Mouse (Mus musculus): Measurements from ENCODE around the gene Myo5a. TPM values are rescaled to one million over a fixed set of nuclear protein-coding genes. Genes with fewer than 3 reads are reported as not detected.

Gene Myo5a
- polyA plus RNA-seq, 1 experiment from 2014 or later: 8.2 TPM

DNA sequence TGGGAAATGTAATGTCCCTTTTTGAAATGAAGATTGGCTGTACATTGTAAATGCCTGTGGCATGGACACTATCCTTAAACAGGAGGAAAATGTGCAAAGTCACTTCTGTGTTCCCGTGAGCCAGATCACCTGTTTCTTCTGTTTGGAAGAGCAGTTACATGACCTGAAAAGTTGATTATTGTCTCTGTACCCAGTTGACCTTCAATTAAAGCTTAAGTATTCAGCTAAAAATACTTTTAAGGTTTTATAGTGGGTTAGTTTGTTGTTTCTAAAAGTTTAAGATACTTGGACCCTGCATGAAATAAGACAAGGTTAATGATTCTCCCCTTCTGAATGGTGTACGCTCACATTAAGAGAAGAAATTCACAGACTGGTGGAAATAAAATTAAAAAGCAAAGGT lies 30.2 kb upstream of the Myo5a start:
- Histone ChIP-seq H3K27ac (replicated peaks) (no peak overlapping the region), H3K36me3 (peaks cover 32% of the 10 kb centered on the region), H3K4me3 (no peak overlapping the region), H3K9me3 (no peaks in the 10 kb centered on the region), H3K4me1 (peaks cover 34% of the 10 kb centered on the region), H3K9ac (no peak overlapping the region), H3K27me3 (replicated peaks) (no peaks in the 10 kb centered on the region), H3K4me2 (no peak overlapping the region)
- no peak for ATAC-seq (ENCODE audit: extremely low read depth, insufficient number of reproducible peaks, low FRiP score, low TSS enrichment)
- WGBS: 85% methylated on average over 2 of the region's 2 CpGs

DNA sequence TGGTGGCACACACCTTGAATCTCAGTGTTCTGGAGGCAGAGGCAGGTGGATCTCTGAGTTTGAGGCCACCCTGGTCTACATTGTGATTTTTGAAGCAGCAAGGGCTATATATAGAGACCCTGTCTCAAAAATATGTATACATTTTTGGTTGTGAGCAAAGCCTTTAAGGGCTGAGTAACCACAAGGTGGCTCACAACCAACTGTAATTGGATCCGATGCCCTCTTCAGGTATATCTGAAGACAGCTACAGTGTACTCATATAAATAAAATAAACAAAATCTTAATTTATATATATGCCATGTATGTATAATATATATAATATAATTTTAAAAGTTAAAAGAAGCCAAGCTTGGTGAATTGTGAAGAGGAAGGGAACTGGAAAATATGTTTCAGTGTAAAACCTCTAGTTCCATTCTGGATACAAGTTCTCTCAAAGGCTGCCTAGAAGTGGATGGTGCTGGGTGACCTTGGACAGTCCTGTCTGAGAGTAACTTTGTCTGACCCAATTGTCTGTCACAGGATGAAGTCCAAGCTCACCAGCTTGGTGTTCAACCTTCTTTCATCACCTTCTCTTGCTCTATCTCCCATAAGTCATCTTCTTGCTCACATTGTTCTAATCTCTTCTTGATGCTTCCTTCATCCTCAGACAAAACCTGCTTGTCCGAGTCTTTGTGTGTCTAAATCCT lies 28.8 kb upstream of the Myo5a start:
- Histone ChIP-seq H3K4me3 (no peak overlapping the region), H3K27ac (replicated peaks) (no peak overlapping the region), H3K9me3 (no peaks in the 10 kb centered on the region), H3K27me3 (replicated peaks) (no peaks in the 10 kb centered on the region), H3K4me2 (no peak overlapping the region), H3K36me3 (peaks cover 42% of the 10 kb centered on the region), H3K4me1 (peaks cover 33% of the 10 kb centered on the region), H3K9ac (no peak overlapping the region)
- 77% methylated on average over 2 of the region's 2 CpGs for WGBS
- no peak for ATAC-seq (ENCODE audit: extremely low read depth, insufficient number of reproducible peaks, low FRiP score, low TSS enrichment)

DNA sequence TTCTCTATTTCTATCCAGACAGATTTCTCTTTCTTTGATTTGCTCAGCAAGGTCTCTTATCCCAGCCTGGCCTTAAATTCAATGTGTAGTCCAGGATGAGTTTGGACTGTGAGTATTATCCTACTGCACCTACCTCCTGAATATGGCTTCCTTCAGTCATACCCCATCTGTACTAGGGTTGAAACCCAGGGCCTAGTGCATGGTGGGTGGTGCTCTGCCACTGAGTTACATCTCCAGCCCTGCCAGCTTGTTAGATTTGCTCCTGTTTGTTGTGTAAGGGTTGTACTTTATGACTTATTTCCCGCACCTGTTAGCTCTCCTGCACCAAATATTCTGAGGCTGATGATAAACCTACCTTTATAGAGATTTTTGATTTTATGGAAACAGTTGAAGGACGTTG lies 27.6 kb upstream of the Myo5a start:
- no peaks in the 10 kb centered on the region for H3K27me3 ChIP-seq (replicated peaks)
- H3K36me3 ChIP-seq: peaks cover 47% of the 10 kb centered on the region
- no peak for ATAC-seq (ENCODE audit: extremely low read depth, insufficient number of reproducible peaks, low FRiP score, low TSS enrichment)
- H3K4me1 ChIP-seq: peaks cover 33% of the 10 kb centered on the region
- no peak overlapping the region for H3K9ac ChIP-seq
- H3K4me3 ChIP-seq: no peak overlapping the region
- H3K27ac ChIP-seq (replicated peaks): no peak overlapping the region
- no peak overlapping the region for H3K4me2 ChIP-seq
- no peaks in the 10 kb centered on the region for H3K9me3 ChIP-seq
- WGBS: 91% methylated on average over 2 of the region's 2 CpGs

DNA sequence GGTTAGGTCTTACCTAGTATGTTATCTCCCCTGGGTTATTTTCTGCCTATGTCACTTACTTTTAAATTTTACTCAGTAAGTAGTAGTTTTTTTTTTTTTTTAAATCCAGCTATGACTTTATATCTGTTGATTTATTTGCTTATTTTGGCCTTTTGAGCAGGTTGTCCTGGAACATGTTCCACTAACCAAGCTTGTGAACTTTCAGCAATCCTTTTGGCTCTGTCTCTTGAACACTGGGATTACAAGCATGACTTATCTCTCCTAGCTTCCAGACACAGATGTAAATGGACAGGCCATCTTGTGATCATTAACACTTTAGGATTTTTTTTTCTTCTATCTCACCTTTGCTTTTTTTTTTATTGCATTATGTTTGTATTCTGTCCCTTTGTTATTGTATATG lies 23.7 kb upstream of the Myo5a start:
- no peak overlapping the region for H3K4me2 ChIP-seq
- H3K9ac ChIP-seq: no peak overlapping the region
- no peak for ATAC-seq (ENCODE audit: extremely low read depth, insufficient number of reproducible peaks, low FRiP score, low TSS enrichment)
- no peaks in the 10 kb centered on the region for H3K27me3 ChIP-seq (replicated peaks)
- H3K36me3 ChIP-seq: peaks cover 37% of the 10 kb centered on the region
- no peak overlapping the region for H3K27ac ChIP-seq (replicated peaks)
- H3K9me3 ChIP-seq: no peaks in the 10 kb centered on the region
- H3K4me1 ChIP-seq: peaks cover 20% of the 10 kb centered on the region
- H3K4me3 ChIP-seq: no peak overlapping the region

DNA sequence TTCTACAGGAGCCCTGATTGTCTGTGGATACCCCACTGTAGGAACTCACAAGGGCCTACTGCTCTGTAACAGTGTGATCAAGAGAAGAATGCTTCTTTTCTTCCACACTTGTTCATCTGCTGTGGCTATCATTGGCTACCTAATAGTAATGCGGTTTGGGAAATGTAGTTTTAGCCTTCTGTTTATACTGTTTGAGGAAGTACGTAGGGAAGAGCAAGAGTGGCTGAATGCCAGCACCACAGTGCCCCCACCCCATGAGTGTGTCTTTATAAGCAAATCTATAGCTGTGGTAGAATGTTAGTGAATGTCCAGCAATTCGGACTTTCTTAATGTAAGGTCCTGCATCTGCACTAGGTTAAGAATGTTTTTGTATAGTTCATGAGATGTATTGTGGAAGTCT lies 21.7 kb upstream of the Myo5a start:
- no peak overlapping the region for H3K4me2 ChIP-seq
- no peak for ATAC-seq (ENCODE audit: extremely low read depth, insufficient number of reproducible peaks, low FRiP score, low TSS enrichment)
- H3K27ac ChIP-seq (replicated peaks): no peak overlapping the region
- H3K9ac ChIP-seq: no peak overlapping the region
- peaks cover 18% of the 10 kb centered on the region for H3K4me1 ChIP-seq
- H3K4me3 ChIP-seq: no peak overlapping the region
- peaks cover 26% of the 10 kb centered on the region for H3K36me3 ChIP-seq
- 66% methylated on average over 3 of the region's 3 CpGs for WGBS
- no peaks in the 10 kb centered on the region for H3K27me3 ChIP-seq (replicated peaks)
- H3K9me3 ChIP-seq: no peaks in the 10 kb centered on the region

DNA sequence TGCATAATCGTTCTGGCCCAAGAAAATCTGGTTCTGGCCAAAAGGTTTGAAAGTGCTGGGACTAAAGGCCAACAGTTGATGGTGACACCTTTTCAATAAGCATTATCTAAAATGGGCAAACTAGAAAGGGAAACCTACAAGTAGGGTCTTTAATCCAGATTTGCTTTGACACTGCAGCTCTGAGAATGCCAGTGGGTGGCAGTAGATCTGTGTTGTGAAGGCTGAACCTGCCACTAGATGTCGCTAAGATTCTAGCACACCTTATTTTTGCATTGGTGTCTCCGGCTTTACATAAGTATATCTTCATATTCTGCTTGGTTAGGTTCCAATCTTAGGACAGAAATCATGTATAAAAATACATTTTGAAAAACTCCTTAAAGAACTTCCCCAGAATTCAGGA lies 20.8 kb upstream of the Myo5a start:
- peaks cover 18% of the 10 kb centered on the region for H3K4me1 ChIP-seq
- H3K27ac ChIP-seq (replicated peaks): no peak overlapping the region
- peaks cover 24% of the 10 kb centered on the region for H3K36me3 ChIP-seq
- H3K9ac ChIP-seq: no peak overlapping the region
- no peak overlapping the region for H3K4me3 ChIP-seq
- no peak for ATAC-seq (ENCODE audit: extremely low read depth, insufficient number of reproducible peaks, low FRiP score, low TSS enrichment)
- H3K9me3 ChIP-seq: no peaks in the 10 kb centered on the region
- H3K27me3 ChIP-seq (replicated peaks): no peaks in the 10 kb centered on the region
- WGBS: 26% methylated on average over 3 of the region's 3 CpGs
- H3K4me2 ChIP-seq: no peak overlapping the region

DNA sequence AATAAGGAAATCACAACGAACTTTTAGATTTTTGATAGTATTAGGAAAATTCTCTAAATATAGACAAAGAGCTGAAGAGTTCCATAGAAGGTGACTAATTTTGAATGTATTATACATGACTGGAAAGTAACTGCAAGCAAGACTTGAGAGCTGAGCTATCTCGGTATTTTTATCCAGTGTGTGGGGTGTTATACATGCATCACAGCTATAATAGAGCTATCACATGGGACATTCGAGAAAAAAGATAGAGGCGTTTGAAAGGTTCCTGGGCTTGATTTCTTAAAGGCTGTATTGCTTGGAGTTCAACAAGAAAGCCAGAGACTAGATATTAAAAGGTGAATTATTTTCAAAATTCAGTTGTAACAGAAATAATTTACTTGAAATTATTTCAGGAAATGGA lies 19.0 kb upstream of the Myo5a start:
- H3K4me1 ChIP-seq: peaks cover 18% of the 10 kb centered on the region
- WGBS: 69% methylated on average over 4 of the region's 4 CpGs
- H3K4me3 ChIP-seq: no peak overlapping the region

DNA sequence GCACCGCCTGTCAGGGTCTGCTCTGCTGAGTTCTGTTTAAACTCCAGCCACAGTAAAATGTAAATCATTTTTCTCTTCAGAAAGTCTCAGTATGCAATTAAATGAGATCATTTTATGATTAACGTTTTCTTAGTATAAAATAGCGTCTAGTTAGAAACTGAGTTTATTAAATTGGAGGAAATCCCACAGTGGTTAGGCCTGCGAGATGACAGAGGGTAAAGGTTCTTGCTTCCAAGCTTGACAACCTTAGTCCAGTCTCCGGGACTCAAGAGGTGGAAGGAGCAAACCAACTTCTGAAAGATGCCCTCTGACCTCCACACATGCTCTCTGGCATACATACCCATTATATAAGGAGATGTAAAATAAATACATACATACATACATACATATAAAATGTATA lies 15.8 kb upstream of the Myo5a start:
- H3K4me2 ChIP-seq: no peak overlapping the region
- no peaks in the 10 kb centered on the region for H3K27me3 ChIP-seq (replicated peaks)
- no peak overlapping the region for H3K9ac ChIP-seq
- no peak overlapping the region for H3K4me3 ChIP-seq
- H3K27ac ChIP-seq (replicated peaks): no peak overlapping the region
- peaks cover 46% of the 10 kb centered on the region for H3K36me3 ChIP-seq
- H3K4me1 ChIP-seq: peaks cover 3% of the 10 kb centered on the region; the same call in 1 of the 2 replicates
- no peak for ATAC-seq (ENCODE audit: extremely low read depth, insufficient number of reproducible peaks, low FRiP score, low TSS enrichment)
- H3K9me3 ChIP-seq: no peaks in the 10 kb centered on the region
- WGBS: 91% methylated on average over 5 of the region's 5 CpGs

More for the DNA sequence above, 19.0 kb upstream of the Myo5a start:
- Histone ChIP-seq H3K4me2 (no peak overlapping the region), H3K9me3 (no peaks in the 10 kb centered on the region), H3K36me3 (peaks cover 24% of the 10 kb centered on the region), H3K27me3 (replicated peaks) (no peaks in the 10 kb centered on the region), H3K9ac (no peak overlapping the region), H3K27ac (replicated peaks) (no peak overlapping the region)
- ATAC-seq (ENCODE audit: extremely low read depth, insufficient number of reproducible peaks, low FRiP score, low TSS enrichment): no peak

DNA sequence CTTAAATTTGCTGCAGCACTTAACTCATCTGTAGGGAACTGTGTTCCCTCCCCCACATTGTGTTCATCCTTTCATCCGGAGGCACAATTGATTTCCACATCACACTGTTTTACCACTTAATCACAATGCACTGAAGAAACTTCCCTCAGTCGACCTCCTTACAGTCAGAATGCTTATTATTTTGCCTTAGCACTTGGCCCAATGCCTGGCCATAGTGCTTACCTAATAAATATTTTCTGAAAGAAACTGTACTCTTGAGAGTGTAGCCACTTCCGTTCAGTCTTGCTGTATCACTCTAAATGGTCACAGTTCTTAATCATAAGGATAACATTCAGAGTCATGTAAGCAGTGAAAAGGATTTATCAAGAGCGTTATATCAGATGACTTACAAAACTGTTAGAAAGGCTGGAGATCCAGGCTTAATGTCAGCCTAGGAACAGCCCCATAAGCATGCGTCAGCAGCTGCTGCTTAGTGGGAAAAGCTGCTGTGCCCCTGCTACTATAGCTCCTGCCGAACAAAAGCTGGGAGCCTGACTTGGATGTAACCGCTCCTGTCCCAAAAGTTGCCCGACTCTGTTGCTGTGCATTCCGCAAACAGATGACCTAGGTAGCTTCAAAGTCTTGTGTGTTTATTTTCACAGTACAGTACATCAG lies 6.0 kb upstream of the Myo5a start:
- Histone ChIP-seq H3K9me3 (no peaks in the 10 kb centered on the region), H3K4me3 (no peak overlapping the region), H3K9ac (no peak overlapping the region), H3K4me2 (no peak overlapping the region), H3K27ac (replicated peaks) (no peak overlapping the region), H3K27me3 (replicated peaks) (0 out of 2 replicates have a peak, but pooled peaks cover 1% of the 10 kb centered on the region), H3K36me3 (peaks cover 6% of the 10 kb centered on the region), H3K4me1 (no peaks in the 10 kb centered on the region)
- WGBS: 68% methylated on average over 9 of the region's 9 CpGs
- ATAC-seq (ENCODE audit: extremely low read depth, insufficient number of reproducible peaks, low FRiP score, low TSS enrichment): no peak

DNA sequence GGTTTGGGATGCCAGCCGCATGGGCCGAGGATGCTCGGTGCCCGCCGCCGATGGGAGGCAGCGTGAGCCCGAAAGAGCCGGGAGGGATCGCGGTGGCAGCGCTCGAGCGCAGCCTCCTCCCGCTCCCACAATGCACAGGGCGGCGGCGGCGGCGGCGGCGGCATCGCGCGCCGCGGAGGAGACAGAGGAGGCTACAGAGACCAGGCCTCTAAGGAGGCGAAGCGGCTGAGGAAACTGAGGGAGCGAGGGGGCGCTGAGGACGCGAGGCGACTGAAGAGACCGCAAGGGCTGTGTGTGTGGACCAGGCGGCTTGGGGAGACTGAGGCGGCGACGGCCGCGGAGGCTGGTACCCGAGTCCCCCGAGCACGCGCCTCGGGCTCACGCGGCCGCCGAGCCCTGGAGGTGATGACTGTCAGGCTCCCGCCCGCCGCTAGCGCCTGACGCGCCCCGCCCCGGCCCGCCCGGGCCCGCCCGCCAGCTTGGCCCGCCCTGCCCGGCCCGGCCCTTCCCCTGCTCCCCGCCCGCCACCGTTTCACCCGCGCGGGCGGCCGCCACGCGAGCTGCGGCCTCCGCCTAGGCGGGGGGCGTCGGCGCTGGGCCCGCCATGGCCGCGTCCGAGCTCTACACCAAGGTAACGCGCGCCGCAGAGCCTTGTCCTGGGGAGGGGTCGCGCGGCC lies 352 bp downstream of the Myo5a start:
- peak overlapping the region; percentile 90 for H3K4me2 ChIP-seq
- peaks cover 23% of the 10 kb centered on the region for H3K4me1 ChIP-seq
- H3K4me3 ChIP-seq: peak overlapping the region; percentile 90
- ATAC-seq (ENCODE audit: extremely low read depth, insufficient number of reproducible peaks, low FRiP score, low TSS enrichment): peak; percentile 85; the same call in 1 of the 2 replicates
- WGBS: under 1% methylated on average over 52 of the region's 92 CpGs
- H3K27ac ChIP-seq (replicated peaks): peak overlapping the region; percentile 89
- no peaks in the 10 kb centered on the region for H3K9me3 ChIP-seq
- no peaks in the 10 kb centered on the region for H3K36me3 ChIP-seq
- H3K9ac ChIP-seq: peak overlapping the region; percentile 90
- H3K27me3 ChIP-seq (replicated peaks): 0 out of 2 replicates have a peak, but pooled peaks cover 5% of the 10 kb centered on the region

DNA sequence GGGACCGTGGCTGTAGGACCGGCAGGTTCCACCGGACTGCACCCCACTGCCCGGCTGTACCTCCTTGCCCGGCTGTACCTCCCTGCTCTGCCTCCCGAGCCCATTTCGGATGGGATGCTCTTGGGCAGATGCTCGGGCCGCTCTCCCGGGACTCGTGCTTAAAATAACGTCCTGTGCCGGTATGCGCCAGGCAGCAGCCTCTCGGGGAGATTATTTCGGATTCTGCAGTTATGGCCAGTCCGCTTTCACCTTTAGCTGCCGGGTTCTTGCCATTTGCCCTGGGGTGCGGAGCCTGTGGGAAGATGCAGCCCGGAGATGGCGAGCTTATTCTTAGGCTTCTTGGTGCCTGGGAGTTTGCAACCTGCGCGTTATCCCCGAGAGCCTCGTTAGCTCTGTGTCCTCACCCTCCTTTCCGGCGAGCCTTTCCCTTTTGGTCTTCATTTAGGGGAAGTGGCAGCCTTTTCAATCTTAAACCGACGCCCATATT lies 934 bp downstream of the Myo5a start:
- under 1% methylated on average over 29 of the region's 29 CpGs for WGBS
- Histone ChIP-seq H3K4me2 (peak overlapping the region; percentile 90), H3K4me3 (peak overlapping the region; percentile 90), H3K4me1 (peaks cover 23% of the 10 kb centered on the region), H3K36me3 (no peaks in the 10 kb centered on the region), H3K9me3 (no peaks in the 10 kb centered on the region), H3K9ac (peak overlapping the region; percentile 90), H3K27ac (replicated peaks) (peak overlapping the region; percentile 89), H3K27me3 (replicated peaks) (0 out of 2 replicates have a peak, but pooled peaks cover 5% of the 10 kb centered on the region)
- ATAC-seq (ENCODE audit: extremely low read depth, insufficient number of reproducible peaks, low FRiP score, low TSS enrichment): peak; percentile 39; the same call in 1 of the 2 replicates
